24 mouse cellular contexts compared by ENCODE assay signal in genomic region chr3:30198854-30199253, GRCm38 (mm10).
"Had no signal": no experiment of that assay in that cellular context is flagged by ENCODE, and none has a peak within 500 bp of the region (broad histone marks: within the 10 kb centered on the region; RNA-seq: fewer than 3 reads in every experiment).

No protein-coding gene starts in this region.

- H3K9me3 ChIP-seq: heart, embryonic 10.5 days; heart, embryonic 12.5 days; hindbrain, embryonic 10.5 days; hindbrain, embryonic 12.5 days; intestine, embryonic 15.5 days; limb, embryonic 10.5 days; limb, embryonic 12.5 days had no signal

- H3K9ac ChIP-seq: heart, embryonic 12.5 days; hindbrain, embryonic 12.5 days; hindbrain, embryonic 14.5 days; intestine, embryonic 15.5 days; limb, embryonic 12.5 days had no signal

- H3K4me3 ChIP-seq: gastrocnemius, adult 2 months; heart, embryonic 10.5 days; heart, embryonic 12.5 days; hindbrain, embryonic 10.5 days; hindbrain, embryonic 12.5 days; intestine, embryonic 15.5 days; layer of hippocampus, adult 2 months; left cerebral cortex, adult 2 months; limb, embryonic 10.5 days; limb, embryonic 12.5 days had no signal

- H3K4me2 ChIP-seq: heart, embryonic 12.5 days; hindbrain, embryonic 12.5 days; hindbrain, embryonic 14.5 days; intestine, embryonic 15.5 days; limb, embryonic 12.5 days had no signal

- ATAC-seq: hindbrain, embryonic 16.5 days; inflammation-experienced regulatory T-cells, adult 6 months; intestine, embryonic 15.5 days; intestine, postnatal 0 days had no signal

- H3K4me1 ChIP-seq: heart, embryonic 10.5 days; hindbrain, embryonic 10.5 days; hindbrain, embryonic 12.5 days; intestine, embryonic 15.5 days had no signal

- H3K27ac ChIP-seq: gastrocnemius, adult 2 months; heart, embryonic 10.5 days; hindbrain, embryonic 10.5 days; hindbrain, embryonic 12.5 days; hindbrain, embryonic 14.5 days; intestine, embryonic 15.5 days; layer of hippocampus, adult 2 months; left cerebral cortex, adult 2 months; limb, embryonic 10.5 days; limb, embryonic 12.5 days had no signal

- H3K27me3 ChIP-seq: heart, embryonic 12.5 days; hindbrain, embryonic 12.5 days; intestine, embryonic 15.5 days; limb, embryonic 12.5 days had no signal

- DNase-seq: gastrocnemius, adult 2 months; gastrocnemius, postnatal 10 days; gastrocnemius, postnatal 25 days; heart, adult 18-20 months; heart, postnatal 10 days; heart, postnatal 4 days; kidney, adult 18-20 months; kidney, adult 8-10 months; kidney, postnatal 10 days; kidney, postnatal 25 days; kidney, postnatal 4 days had no signal

- H3K36me3 ChIP-seq: heart, embryonic 10.5 days; heart, embryonic 12.5 days; hindbrain, embryonic 10.5 days; hindbrain, embryonic 12.5 days; intestine, embryonic 15.5 days; limb, embryonic 10.5 days; limb, embryonic 12.5 days had no signal
